In genomic region chr9:88416752-88417151, GRCm38 (mm10) we compare ENCODE assay signal across 29 mouse cellular contexts. TPM values are rescaled to one million over a fixed set of nuclear protein-coding genes. Genes with fewer than 3 reads are reported as not detected.
"Had no signal": no experiment of that assay in that cellular context is flagged by ENCODE, and none has a peak within 500 bp of the region (broad histone marks: within the 10 kb centered on the region; RNA-seq: fewer than 3 reads in every experiment).

No protein-coding gene starts in this region.

- H3K4me1 ChIP-seq: limb, embryonic 10.5 days; limb, embryonic 12.5 days; limb, embryonic 13.5 days; limb, embryonic 15.5 days; liver, embryonic 12.5 days; liver, embryonic 13.5 days; liver, embryonic 15.5 days; midbrain, embryonic 10.5 days; midbrain, embryonic 12.5 days; midbrain, embryonic 13.5 days; midbrain, embryonic 15.5 days; neural tube, embryonic 12.5 days; neural tube, embryonic 13.5 days had no signal

- H3K36me3 ChIP-seq: midbrain, embryonic 12.5 days had no signal

- H3K27me3 ChIP-seq: limb, embryonic 12.5 days; limb, embryonic 13.5 days; limb, embryonic 15.5 days; liver, embryonic 12.5 days; liver, embryonic 13.5 days; liver, embryonic 15.5 days; megakaryocyte, embryonic 14.5 days; midbrain, embryonic 12.5 days; midbrain, embryonic 13.5 days; midbrain, embryonic 15.5 days; neural tube, embryonic 12.5 days; neural tube, embryonic 13.5 days had no signal

- H3K9ac ChIP-seq: limb, embryonic 12.5 days; limb, embryonic 13.5 days; limb, embryonic 15.5 days; liver, embryonic 12.5 days; liver, embryonic 13.5 days; liver, embryonic 14.5 days; liver, embryonic 15.5 days; liver, postnatal 0 days; midbrain, embryonic 12.5 days; midbrain, embryonic 13.5 days; midbrain, embryonic 15.5 days; neural tube, embryonic 12.5 days; neural tube, embryonic 13.5 days had no signal

- H3K9me3 ChIP-seq: limb, embryonic 10.5 days; limb, embryonic 12.5 days; limb, embryonic 13.5 days; limb, embryonic 15.5 days; liver, embryonic 12.5 days; liver, embryonic 13.5 days; liver, embryonic 15.5 days; megakaryocyte, embryonic 14.5 days; midbrain, embryonic 10.5 days; midbrain, embryonic 12.5 days; midbrain, embryonic 13.5 days; midbrain, embryonic 15.5 days; neural tube, embryonic 12.5 days; neural tube, embryonic 13.5 days had no signal

- H3K4me3 ChIP-seq: left cerebral cortex, adult 2 months; limb, embryonic 10.5 days; limb, embryonic 12.5 days; limb, embryonic 13.5 days; limb, embryonic 15.5 days; liver, embryonic 12.5 days; liver, embryonic 13.5 days; liver, embryonic 15.5 days; megakaryocyte, embryonic 14.5 days; midbrain, embryonic 10.5 days; midbrain, embryonic 12.5 days; midbrain, embryonic 13.5 days; midbrain, embryonic 15.5 days; myocyte; neural tube, embryonic 12.5 days; neural tube, embryonic 13.5 days had no signal

- DNase-seq: layer of hippocampus, postnatal 36 days; left cerebral cortex, postnatal 4 days; liver; liver, embryonic 13.5 days; liver, postnatal 0 days; lung, adult 18-20 months; lung, postnatal 10 days; lung, postnatal 4 days; midbrain, embryonic 14.5 days had no signal

- H3K4me2 ChIP-seq: limb, embryonic 12.5 days; limb, embryonic 13.5 days; limb, embryonic 15.5 days; liver, embryonic 11.5 days; liver, embryonic 12.5 days; liver, embryonic 13.5 days; liver, embryonic 15.5 days; midbrain, embryonic 11.5 days; midbrain, embryonic 12.5 days; midbrain, embryonic 13.5 days; midbrain, embryonic 15.5 days; neural tube, embryonic 12.5 days; neural tube, embryonic 13.5 days had no signal

- ATAC-seq: liver, embryonic 12.5 days; liver, postnatal 0 days; midbrain, embryonic 13.5 days; midbrain, embryonic 15.5 days; midbrain, embryonic 16.5 days had no signal

- H3K27ac ChIP-seq: left cerebral cortex, adult 2 months; limb, embryonic 10.5 days; limb, embryonic 12.5 days; limb, embryonic 13.5 days; limb, embryonic 15.5 days; liver, embryonic 12.5 days; liver, embryonic 13.5 days; liver, embryonic 14.5 days; liver, embryonic 15.5 days; macrophage; midbrain, embryonic 10.5 days; midbrain, embryonic 12.5 days; midbrain, embryonic 13.5 days; midbrain, embryonic 15.5 days; neural tube, embryonic 12.5 days; neural tube, embryonic 13.5 days had no signal

RNA-seq across cellular contexts. Expression of gene Gm20537, which starts 39.7 kb away (rescaled TPM):
- polyA plus RNA-seq: liver, embryonic 11.5 days; liver, embryonic 13.5 days; macrophage; midbrain, embryonic 14.5 days; myocyte; neural tube, embryonic 13.5 days had no signal
